Mouse (Mus musculus) liver, postnatal 0 days (tissue): Measurements from ENCODE around the gene Btbd6. TPM values are rescaled to one million over a fixed set of nuclear protein-coding genes. Genes with fewer than 3 reads are reported as not detected.
A peak's percentile ranks its signal among the peaks of the same experiment; 100 is the strongest.

Experiments
- ATAC-seq: fragments of 200-750 bp; cut with Nextera tagmentation; 2 replicates; pipeline ENCODE4 v1.8.0; 2017; ENCODE audit warnings: mild to moderate bottlenecking, moderate library complexity
- DNase-seq: peaks from one replicate; pipeline ENCODE4 v3.0.0-alpha.2; 2016
- H3K27ac ChIP-seq: fragments of 300-500 bp; sonication (generic); 2 replicates; pipeline ENCODE4 v1.5.1; 2014; ENCODE audit warnings: antibody characterized with exemption, moderate library complexity, mild to moderate bottlenecking, low read depth
- H3K27me3 ChIP-seq: fragments of 300-500 bp; sonication (generic); 2 replicates; pipeline ENCODE4 v1.6.1; 2014; ENCODE audit warnings: low read length, control low read depth, mixed read lengths; ENCODE audit not compliant: insufficient read depth
- H3K36me3 ChIP-seq: fragments of 300-500 bp; sonication (generic); replicated peaks from 2 replicates; pipeline ENCODE4 v1.6.1; 2014; ENCODE audit warnings: mild to moderate bottlenecking, control low read depth, low read length, moderate library complexity, mixed read lengths; ENCODE audit not compliant: insufficient read depth
- H3K4me1 ChIP-seq: fragments of 300-500 bp; sonication (generic); 2 replicates; pipeline ENCODE4 v1.6.1; 2014; ENCODE audit warnings: antibody characterized with exemption, mild to moderate bottlenecking, control low read depth; ENCODE audit not compliant: insufficient read depth
- H3K4me2 ChIP-seq: fragments of 300-500 bp; sonication (generic); 2 replicates; pipeline ENCODE4 v1.6.1; 2014; ENCODE audit warnings: low read depth, mild to moderate bottlenecking, low read length, moderate library complexity, mixed read lengths
- H3K4me3 ChIP-seq: fragments of 300-500 bp; sonication (generic); 2 replicates; pipeline ENCODE4 v1.5.1; 2014; ENCODE audit warnings: low read depth, low read length
- H3K9ac ChIP-seq: fragments of 300-500 bp; sonication (generic); replicated peaks from 2 replicates; pipeline ENCODE4 v1.6.1; 2014; ENCODE audit warnings: mild to moderate bottlenecking, moderate library complexity
- H3K9me3 ChIP-seq: fragments of 300-500 bp; sonication (generic); 2 replicates; pipeline ENCODE4 v1.6.1; 2016; ENCODE audit warnings: mild to moderate bottlenecking, control low read depth, low read length, mixed read lengths
- CTCF ChIP-seq: sonication (generic); IDR thresholded peaks from 2 replicates; pipeline ENCODE4 v1.5.1; 2016; ENCODE audit warnings: antibody characterized with exemption, low read depth
- EP300 ChIP-seq: IDR thresholded peaks from 2 replicates; pipeline ENCODE4 v1.6.1; 2016; ENCODE audit warnings: antibody characterized with exemption, low read depth, mild to moderate bottlenecking
- WGBS: fragments of 180-500 bp; shearing (Covaris S2); extraction: QIAGEN DNeasy Blood & Tissue Kit; methylation state at CpG from one replicate; pipeline ENCODE4 v1.1.7; 2014; ENCODE audit not compliant: insufficient replicate concordance; 5-methylcytosine and 5-hydroxymethylcytosine counted together
- polyA plus RNA-seq: library from polyadenylated mRNA; unstranded; fragments of >200 nt; fragmentation: Nextera tagmentation; extraction: Ambion mirVana; gene quantifications from 2 replicates; pipeline ENCODE4 v1.2.1, GENCODE M21; 2015

Btbd6 gene
- polyA plus RNA-seq, 1 experiment from 2014 or later: 4.1 TPM

DNA sequence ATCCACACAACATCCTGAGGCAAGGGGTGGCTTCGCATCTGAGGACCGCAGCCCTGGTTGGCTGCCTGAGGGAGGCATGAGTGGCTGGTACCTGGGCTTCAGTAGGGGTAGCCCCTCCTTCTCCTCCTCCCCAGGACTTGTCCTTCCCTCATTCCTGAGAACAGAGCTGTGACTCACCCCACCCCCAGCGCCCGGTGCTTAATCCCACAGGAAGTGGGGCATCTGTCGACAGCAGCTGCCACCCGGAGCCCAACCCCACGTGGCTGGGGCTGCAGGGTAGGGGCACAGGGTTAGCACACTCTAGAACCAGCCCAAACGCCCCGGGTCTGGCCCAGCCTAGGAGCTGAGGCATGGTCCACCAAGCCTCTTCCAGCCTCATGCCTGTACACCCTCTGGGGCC, 38.4 kb upstream of the Btbd6 start:
- ATAC-seq (no peak), DNase-seq (no peak)
- Histone ChIP-seq H3K27ac (no peak overlapping the region), H3K4me3 (no peak overlapping the region), H3K36me3 (no peaks in the 10 kb centered on the region), H3K4me1 (peaks cover 13% of the 10 kb centered on the region), H3K4me2 (no peak overlapping the region), H3K27me3 (no peaks in the 10 kb centered on the region), H3K9me3 (no peaks in the 10 kb centered on the region), H3K9ac (no peak overlapping the region)
- TF ChIP-seq EP300: no peak
- no peak for TF ChIP-seq CTCF
- WGBS: 50% methylated on average over 9 of the region's 9 CpGs

DNA sequence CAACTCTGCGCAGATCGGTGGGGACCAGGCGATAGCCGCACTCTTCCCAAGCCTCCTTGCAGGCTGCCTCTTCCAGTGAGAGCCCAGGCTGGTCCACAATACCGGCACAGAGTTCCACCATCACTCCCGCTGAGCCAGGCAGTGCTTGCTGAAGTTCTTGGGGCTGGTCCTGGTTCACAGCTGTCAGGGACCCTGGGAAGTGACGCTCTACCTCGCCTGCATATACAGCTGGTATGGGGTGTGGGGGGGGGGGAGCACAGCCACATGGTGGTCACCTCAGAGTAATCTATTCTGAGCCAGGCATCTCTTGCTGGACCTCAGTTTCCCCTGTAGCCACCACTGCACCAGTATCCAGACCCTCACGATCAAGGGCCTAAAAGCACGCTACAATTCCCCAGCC, 37.9 kb upstream of the Btbd6 start:
- no peaks in the 10 kb centered on the region for H3K36me3 ChIP-seq
- DNase-seq: no peak
- H3K27ac ChIP-seq: no peak overlapping the region
- TF ChIP-seq CTCF (no peak), EP300 (no peak)
- H3K4me2 ChIP-seq: no peak overlapping the region
- 84% methylated on average over 10 of the region's 10 CpGs for WGBS
- no peak overlapping the region for H3K9ac ChIP-seq
- ATAC-seq: no peak
- no peaks in the 10 kb centered on the region for H3K9me3 ChIP-seq
- H3K4me1 ChIP-seq: peaks cover 13% of the 10 kb centered on the region
- no peak overlapping the region for H3K4me3 ChIP-seq
- H3K27me3 ChIP-seq: no peaks in the 10 kb centered on the region

DNA sequence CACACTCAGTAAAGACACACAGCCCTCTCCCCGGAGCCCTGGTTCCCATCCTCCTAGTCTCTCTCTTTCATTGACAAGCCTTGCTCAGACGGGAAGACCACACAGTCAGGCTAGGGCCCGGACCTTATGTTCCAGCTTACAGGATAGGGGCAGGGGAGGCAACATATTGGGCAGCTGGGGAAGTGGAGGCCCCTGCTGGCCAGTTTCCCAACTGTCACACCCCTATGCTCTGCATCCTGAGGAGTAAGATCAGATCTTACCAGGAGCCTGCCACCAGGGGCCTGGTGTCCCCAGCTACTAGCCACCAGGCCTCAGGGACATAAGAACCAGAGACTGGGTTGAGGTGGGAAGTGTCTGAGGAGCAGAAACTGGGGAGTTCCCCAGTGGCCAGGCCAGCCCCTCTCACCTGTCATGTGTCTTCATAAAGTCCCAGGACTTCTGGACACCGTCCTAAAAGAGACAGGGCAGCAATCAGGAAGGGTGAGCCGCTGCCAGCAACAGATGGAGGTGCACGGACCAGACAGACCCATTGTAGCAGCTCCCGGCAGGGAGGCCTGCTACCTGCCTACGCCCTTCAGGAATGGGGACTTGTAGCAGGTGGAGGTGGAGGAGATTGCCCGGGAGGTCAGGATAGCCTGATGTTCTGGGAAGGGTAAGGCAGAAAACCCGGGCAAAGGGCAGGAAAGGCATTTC, 37.3 kb upstream of the Btbd6 start:
- TF ChIP-seq EP300 (no peak), CTCF (peak; percentile 59)
- DNase-seq (no peak), ATAC-seq (no peak)
- 67% methylated on average over 10 of the region's 10 CpGs for WGBS
- Histone ChIP-seq H3K4me2 (no peak overlapping the region), H3K4me1 (peaks cover 13% of the 10 kb centered on the region), H3K9ac (no peak overlapping the region), H3K4me3 (no peak overlapping the region), H3K27me3 (no peaks in the 10 kb centered on the region), H3K9me3 (no peaks in the 10 kb centered on the region), H3K36me3 (no peaks in the 10 kb centered on the region), H3K27ac (no peak overlapping the region)

- no peak for ATAC-seq
- no peaks in the 10 kb centered on the region for H3K27me3 ChIP-seq
- no peak overlapping the region for H3K27ac ChIP-seq
- no peak overlapping the region for H3K9ac ChIP-seq
- H3K9me3 ChIP-seq: no peaks in the 10 kb centered on the region
- H3K4me2 ChIP-seq: no peak overlapping the region
- H3K36me3 ChIP-seq: no peaks in the 10 kb centered on the region
- TF ChIP-seq CTCF: no peak
- no peak for TF ChIP-seq EP300
- WGBS: 90% methylated on average over 4 of the region's 4 CpGs
- no peak overlapping the region for H3K4me3 ChIP-seq
- DNase-seq: no peak
- peaks cover 13% of the 10 kb centered on the region for H3K4me1 ChIP-seq
These were observed 36.0 kb upstream of the Btbd6 start for GRCm38 (mm10) chr12:112940238-112940637.

GRCm38 (mm10) chr12:112940710-112941109, 35.6 kb upstream of the Btbd6 start:
- no peak for TF ChIP-seq EP300
- 83% methylated on average over 9 of the region's 9 CpGs for WGBS
- ATAC-seq: no peak

DNA sequence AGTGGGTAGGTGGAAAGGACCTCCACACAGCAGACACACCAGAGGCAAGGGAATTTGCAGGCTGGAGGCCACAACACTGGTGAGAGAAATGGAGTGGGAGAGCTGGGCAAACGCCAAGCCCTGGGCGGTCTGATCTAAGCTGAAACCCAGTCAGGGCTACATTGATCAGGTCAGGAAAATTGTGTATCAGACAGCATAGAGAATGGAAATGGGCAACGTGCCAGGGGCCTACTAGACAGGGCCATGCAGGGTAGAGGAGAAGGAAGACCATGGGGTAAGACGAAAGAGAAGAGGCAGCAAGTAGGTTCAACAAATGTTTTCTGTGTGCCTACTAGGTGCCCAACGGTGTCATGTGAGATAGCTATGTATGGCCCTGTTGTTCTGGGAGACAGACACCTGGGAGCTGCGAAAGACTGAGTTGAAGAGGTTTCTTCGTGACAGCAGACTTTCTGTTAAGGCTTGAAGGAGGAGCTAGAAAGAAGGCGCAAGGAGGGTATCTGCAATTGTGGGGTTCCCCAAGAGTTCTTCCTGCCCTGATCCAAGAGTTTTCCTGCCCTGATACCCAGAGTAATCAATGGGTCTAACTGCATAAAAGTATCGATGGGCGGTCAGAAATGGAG, 35.0 kb upstream of the Btbd6 start:
- peak overlapping the region; percentile 66 for H3K4me3 ChIP-seq
- H3K9me3 ChIP-seq: no peaks in the 10 kb centered on the region
- peak overlapping the region; percentile 73; the same call in 1 of the 2 replicates for H3K9ac ChIP-seq
- no peaks in the 10 kb centered on the region for H3K36me3 ChIP-seq
- DNase-seq: peak; percentile 57
- peaks cover 13% of the 10 kb centered on the region for H3K4me1 ChIP-seq
- peak overlapping the region; percentile 83; the same call in 1 of the 2 replicates for H3K27ac ChIP-seq
- peak overlapping the region; percentile 77 for H3K4me2 ChIP-seq
- WGBS: 38% methylated on average over 10 of the region's 10 CpGs
- peak; percentile 16; the same call in 1 of the 2 replicates for ATAC-seq
- H3K27me3 ChIP-seq: no peaks in the 10 kb centered on the region
- TF ChIP-seq EP300 (no peak), CTCF (no peak)

More at GRCm38 (mm10) chr12:112940710-112941109, 35.6 kb upstream of the Btbd6 start:
- no peak overlapping the region for H3K9ac ChIP-seq
- H3K4me2 ChIP-seq: no peak overlapping the region
- no peaks in the 10 kb centered on the region for H3K36me3 ChIP-seq
- H3K4me3 ChIP-seq: no peak overlapping the region
- H3K27me3 ChIP-seq: no peaks in the 10 kb centered on the region
- DNase-seq: no peak
- H3K9me3 ChIP-seq: no peaks in the 10 kb centered on the region
- H3K4me1 ChIP-seq: peaks cover 13% of the 10 kb centered on the region
- H3K27ac ChIP-seq: no peak overlapping the region
